Mouse (Mus musculus) limb, embryonic 13.5 days (tissue): ENCODE data around the gene 1810010H24Rik. TPM values are rescaled to one million over a fixed set of nuclear protein-coding genes. Genes with fewer than 3 reads are reported as not detected.
"Not testable (repeated sequence)": the region's sequence is repeated elsewhere in the genome, so short reads cannot be mapped to it uniquely, and the experiment has no call there.

ENCODE experiments used
- ATAC-seq: fragments of 200-750 bp; cut with Nextera tagmentation; 2 replicates; pipeline ENCODE4 v1.8.0; 2017; ENCODE audit warnings: low read depth, moderate number of reproducible peaks, moderate TSS enrichment; ENCODE audit not compliant: low FRiP score
- H3K27ac ChIP-seq: fragments of 300-500 bp; sonication (generic); 2 replicates; pipeline ENCODE4 v1.5.1; 2015; ENCODE audit warnings: inconsistent platforms, mild to moderate bottlenecking, moderate library complexity
- H3K27me3 ChIP-seq: fragments of 300-500 bp; sonication (generic); 2 replicates; pipeline ENCODE4 v1.6.1; 2015; ENCODE audit warnings: mild to moderate bottlenecking, inconsistent platforms
- H3K36me3 ChIP-seq: fragments of 300-500 bp; sonication (generic); 2 replicates; pipeline ENCODE4 v1.6.1; 2015; ENCODE audit warnings: inconsistent platforms, mild to moderate bottlenecking, moderate library complexity
- H3K4me1 ChIP-seq: fragments of 300-500 bp; sonication (generic); 2 replicates; pipeline ENCODE4 v1.6.1; 2015; ENCODE audit warnings: inconsistent platforms
- H3K4me2 ChIP-seq: fragments of 300-500 bp; sonication (generic); replicated peaks from 2 replicates; pipeline ENCODE4 v1.6.1; 2015; ENCODE audit warnings: inconsistent platforms, mild to moderate bottlenecking, moderate library complexity
- H3K4me3 ChIP-seq: fragments of 300-500 bp; sonication (generic); 2 replicates; pipeline ENCODE4 v1.5.1; 2015; ENCODE audit warnings: moderate library complexity, mild to moderate bottlenecking, inconsistent platforms
- H3K9ac ChIP-seq: fragments of 300-500 bp; sonication (generic); 2 replicates; pipeline ENCODE4 v1.6.1; 2015; ENCODE audit warnings: mild to moderate bottlenecking, inconsistent platforms
- H3K9me3 ChIP-seq: fragments of 300-500 bp; sonication (generic); 2 replicates; pipeline ENCODE4 v1.6.1; 2016; ENCODE audit warnings: inconsistent platforms
- WGBS: fragments of 180-500 bp; shearing (Covaris S2); methylation state at CpG from one replicate; pipeline ENCODE4 v1.1.7; 2015; 5-methylcytosine and 5-hydroxymethylcytosine counted together
- polyA plus RNA-seq: library from polyadenylated mRNA; unstranded; fragments of >200 nt; fragmentation: Nextera tagmentation; extraction: Ambion mirVana; gene quantifications from 2 replicates; pipeline ENCODE4 v1.2.1, GENCODE M21; 2015

Gene 1810010H24Rik
- polyA plus RNA-seq, 1 experiment from 2014 or later = 1.9 TPM

DNA sequence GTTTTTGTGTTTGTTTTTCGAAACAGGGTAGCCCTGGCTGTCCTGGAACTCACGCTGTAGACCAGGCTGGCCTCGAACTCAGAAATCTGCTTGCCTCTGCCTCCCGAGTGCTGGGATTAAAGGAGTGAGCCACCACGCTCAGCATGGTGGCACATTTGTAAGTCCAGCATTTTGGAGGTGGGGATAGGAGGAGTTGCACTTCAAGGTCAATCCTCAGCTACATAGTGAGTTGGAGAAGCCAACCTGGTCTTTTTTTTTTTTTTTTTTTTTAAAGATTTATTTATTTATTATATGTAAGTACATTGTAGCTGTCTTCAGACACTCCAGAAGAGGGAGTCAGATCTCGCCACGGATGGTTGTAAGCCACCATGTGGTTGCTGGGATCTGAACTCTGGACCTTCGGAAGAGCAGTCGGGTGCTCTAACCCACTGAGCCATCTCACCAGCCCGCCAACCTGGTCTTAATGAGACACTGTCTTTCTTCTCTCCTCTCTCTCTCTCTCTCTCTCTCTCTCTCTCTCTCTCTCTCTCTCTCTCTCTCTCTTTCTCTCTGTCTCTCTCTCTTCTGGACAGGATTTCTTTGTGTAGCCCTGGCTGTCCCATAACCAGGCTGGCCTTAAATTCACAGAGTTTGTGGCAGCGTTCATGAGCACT, 9.8 kb upstream of the 1810010H24Rik start:
- 66% methylated on average over 11 of the region's 11 CpGs for WGBS
- H3K36me3 ChIP-seq = not testable (repeated sequence)

GRCm38 (mm10) chr11:107016893-107017292, 8.6 kb upstream of the 1810010H24Rik start:
- Histone ChIP-seq H3K4me3 (no peak overlapping the region), H3K9ac (no peak overlapping the region), H3K36me3 (no peaks in the 10 kb centered on the region), H3K4me2 (no peak overlapping the region), H3K27me3 (no peaks in the 10 kb centered on the region), H3K9me3 (no peaks in the 10 kb centered on the region), H3K4me1 (no peaks in the 10 kb centered on the region), H3K27ac (no peak overlapping the region)
- ATAC-seq = no peak
- WGBS = 23% methylated on average over 1 of the region's 1 CpGs

More for the DNA sequence above, 9.8 kb upstream of the 1810010H24Rik start:
- not testable (repeated sequence) for H3K4me3 ChIP-seq, H3K27me3 ChIP-seq, H3K4me1 ChIP-seq, ATAC-seq, H3K9me3 ChIP-seq, H3K4me2 ChIP-seq, H3K27ac ChIP-seq, H3K9ac ChIP-seq

- Histone ChIP-seq H3K9me3 (no peaks in the 10 kb centered on the region), H3K4me3 (no peak overlapping the region), H3K27me3 (no peaks in the 10 kb centered on the region), H3K36me3 (no peaks in the 10 kb centered on the region), H3K27ac (no peak overlapping the region), H3K9ac (no peak overlapping the region), H3K4me2 (no peak overlapping the region), H3K4me1 (no peaks in the 10 kb centered on the region)
- no peak for ATAC-seq
- 49% methylated on average over 6 of the region's 6 CpGs for WGBS
Observed at GRCm38 (mm10) chr11:107017339-107017886, 8.1 kb upstream of the 1810010H24Rik start.

DNA sequence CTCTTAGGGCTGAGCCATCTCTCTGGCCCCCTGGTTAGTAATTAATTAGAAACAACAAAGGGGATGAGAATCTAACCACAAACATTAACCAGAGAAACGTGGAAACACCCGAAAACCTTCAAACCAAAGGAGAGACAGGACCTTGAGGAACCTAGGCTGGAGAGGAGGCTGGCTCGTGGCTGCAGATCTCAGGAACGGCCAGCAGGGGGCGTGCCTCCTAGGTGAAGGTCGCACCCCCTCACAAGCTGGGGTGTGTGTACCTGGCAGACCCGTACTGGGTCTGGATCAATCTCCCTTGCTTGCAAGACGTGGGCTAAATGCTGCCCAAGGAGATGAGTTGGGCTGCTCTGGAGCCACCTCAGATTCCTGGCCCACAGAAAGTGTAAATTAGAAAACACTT, 6.9 kb upstream of the 1810010H24Rik start:
- Histone ChIP-seq H3K4me3 (no peak overlapping the region), H3K4me2 (no peak overlapping the region), H3K9ac (no peak overlapping the region), H3K27ac (no peak overlapping the region), H3K36me3 (no peaks in the 10 kb centered on the region), H3K27me3 (no peaks in the 10 kb centered on the region), H3K4me1 (no peaks in the 10 kb centered on the region), H3K9me3 (no peaks in the 10 kb centered on the region)
- no peak for ATAC-seq
- WGBS = 29% methylated on average over 8 of the region's 8 CpGs

DNA sequence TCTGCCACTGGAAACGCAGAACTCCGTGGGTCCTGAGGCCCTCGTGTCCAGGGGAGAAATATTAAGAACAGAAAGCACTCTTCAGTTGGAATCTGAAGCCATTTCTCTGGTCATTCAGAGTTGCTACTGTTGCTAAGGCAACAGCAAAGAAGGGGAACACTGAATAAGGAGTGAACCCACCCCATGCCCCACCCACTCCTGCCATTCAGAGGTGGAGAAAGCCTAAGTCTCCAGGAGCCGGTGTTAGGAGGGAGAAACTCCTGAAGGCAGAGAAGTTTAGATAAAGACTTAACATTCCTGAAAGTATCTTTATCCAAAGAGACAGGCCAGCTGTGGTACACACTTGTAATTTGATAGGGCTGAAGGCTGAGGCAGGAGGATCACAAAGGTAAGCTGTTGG, 6.2 kb upstream of the 1810010H24Rik start:
- Histone ChIP-seq H3K9me3 (no peaks in the 10 kb centered on the region), H3K4me1 (peaks cover under 1% of the 10 kb centered on the region; the same call in 1 of the 2 replicates)

DNA sequence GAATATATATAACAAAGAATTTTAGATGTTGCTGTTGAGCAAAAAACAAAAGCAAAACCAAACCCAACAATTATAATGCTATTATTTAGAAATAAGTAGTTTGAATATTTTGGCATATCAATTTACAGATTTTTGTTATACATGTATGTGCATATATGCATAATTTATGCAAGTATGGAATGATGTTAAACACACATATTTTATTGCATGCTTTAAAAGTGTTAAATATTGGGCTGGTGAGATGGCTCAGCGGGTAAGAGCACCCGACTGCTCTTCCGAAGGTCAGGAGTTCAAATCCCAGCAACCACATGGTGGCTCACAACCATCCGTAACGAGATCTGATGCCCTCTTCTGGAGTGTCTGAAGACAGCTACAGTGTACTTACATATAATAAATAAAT, 5.8 kb upstream of the 1810010H24Rik start:
- H3K9me3 ChIP-seq, H3K36me3 ChIP-seq, ATAC-seq, H3K27me3 ChIP-seq, H3K9ac ChIP-seq, H3K4me3 ChIP-seq, H3K4me1 ChIP-seq, H3K4me2 ChIP-seq, H3K27ac ChIP-seq: not testable (repeated sequence)
- 89% methylated on average over 5 of the region's 5 CpGs for WGBS

More for the DNA sequence above, 6.2 kb upstream of the 1810010H24Rik start:
- WGBS = 77% methylated on average over 4 of the region's 4 CpGs
- no peak overlapping the region for H3K27ac ChIP-seq
- no peaks in the 10 kb centered on the region for H3K36me3 ChIP-seq
- H3K27me3 ChIP-seq = 0 out of 2 replicates have a peak, but pooled peaks cover 5% of the 10 kb centered on the region
- no peak overlapping the region for H3K4me3 ChIP-seq
- no peak overlapping the region for H3K4me2 ChIP-seq
- no peak for ATAC-seq
- H3K9ac ChIP-seq = no peak overlapping the region

DNA sequence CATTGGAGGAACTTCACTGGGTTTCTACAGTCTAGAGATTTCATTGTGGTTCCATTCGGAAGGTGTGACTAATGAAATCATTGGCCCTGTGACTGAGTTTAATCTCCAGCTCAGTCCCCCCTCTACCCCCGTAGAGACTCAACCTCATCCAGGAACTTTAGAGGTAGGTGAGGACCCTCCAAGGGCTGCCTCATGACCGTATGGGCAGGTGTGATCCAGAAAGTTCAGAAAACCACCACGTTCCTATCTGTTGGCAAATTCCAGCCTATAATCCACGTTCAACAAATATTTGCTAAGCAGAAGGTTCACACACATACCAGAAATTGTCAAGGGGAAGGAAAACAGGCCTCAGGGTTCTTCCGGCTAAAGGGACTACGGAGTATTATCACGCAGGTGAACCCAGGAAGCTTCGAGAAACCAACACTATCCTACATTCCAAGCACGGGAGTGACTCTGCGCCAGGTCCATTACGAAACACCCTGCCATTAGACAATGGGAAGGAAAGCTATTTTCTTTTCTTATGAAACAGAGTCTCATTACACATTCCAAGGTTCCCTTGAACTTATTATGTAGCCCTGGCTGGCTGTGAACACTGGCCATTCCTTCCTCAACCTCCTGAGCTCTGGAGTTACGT, 3.3 kb upstream of the 1810010H24Rik start:
- Histone ChIP-seq H3K27ac (no peak overlapping the region), H3K27me3 (peaks cover 29% of the 10 kb centered on the region), H3K9me3 (no peaks in the 10 kb centered on the region), H3K9ac (no peak overlapping the region), H3K36me3 (no peaks in the 10 kb centered on the region), H3K4me1 (peaks cover 24% of the 10 kb centered on the region), H3K4me3 (no peak overlapping the region), H3K4me2 (no peak overlapping the region)
- WGBS = 83% methylated on average over 13 of the region's 13 CpGs
- no peak for ATAC-seq

GRCm38 (mm10) chr11:107024406-107024805, 1.1 kb upstream of the 1810010H24Rik start:
- Histone ChIP-seq H3K4me3 (peak overlapping the region; percentile 51; the same call in 1 of the 2 replicates), H3K4me2 (peak overlapping the region; percentile 93), H3K9me3 (no peaks in the 10 kb centered on the region), H3K9ac (0 out of 2 replicates have a peak overlapping the region, but pooled peaks have one; percentile 26), H3K4me1 (peaks cover 31% of the 10 kb centered on the region), H3K27me3 (peaks cover 30% of the 10 kb centered on the region), H3K36me3 (no peaks in the 10 kb centered on the region), H3K27ac (no peak overlapping the region)
- WGBS = 54% methylated on average over 4 of the region's 4 CpGs
- no peak for ATAC-seq

DNA sequence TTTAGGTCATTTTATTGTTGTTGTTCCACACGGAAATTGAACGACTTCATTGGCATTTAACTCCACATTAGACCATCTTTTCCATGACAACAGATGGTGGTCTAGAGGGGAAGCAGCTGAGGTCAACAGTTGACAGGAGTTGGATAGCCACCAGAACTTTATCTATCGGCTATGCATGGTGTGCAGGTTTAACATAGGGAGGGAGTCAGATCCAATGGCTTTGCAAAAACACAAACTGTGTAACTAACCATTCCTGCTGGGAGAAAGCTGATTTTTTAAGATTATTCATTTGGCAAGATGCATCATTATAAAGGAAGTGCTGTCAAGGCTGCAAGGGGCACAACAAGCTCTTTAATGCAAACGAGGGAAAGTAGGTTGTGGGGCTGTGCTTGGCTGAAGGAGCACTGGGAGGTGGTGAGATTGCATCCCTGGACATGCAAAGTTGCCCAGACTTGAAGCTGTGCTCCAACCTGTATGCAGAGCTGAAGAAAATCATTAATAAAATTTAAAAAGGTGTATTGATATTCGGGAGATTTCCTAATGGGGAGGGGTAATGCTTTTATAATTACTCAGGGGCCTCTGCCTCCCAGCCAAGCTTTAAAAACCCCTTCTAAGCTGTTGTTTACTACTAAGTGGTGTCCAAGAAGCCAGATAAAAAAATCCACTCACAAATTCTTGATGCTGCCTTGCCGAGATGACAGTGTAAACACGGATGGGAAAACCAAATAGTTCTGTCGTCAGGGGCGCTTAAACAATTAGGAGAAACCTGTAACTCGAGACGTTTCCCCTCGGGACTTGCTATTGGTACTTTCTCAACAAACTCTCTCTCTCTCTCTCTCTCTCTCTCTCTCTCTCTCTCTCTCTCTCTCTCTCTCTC, 1.3 kb downstream of the 1810010H24Rik start:
- Histone ChIP-seq H3K9me3 (no peaks in the 10 kb centered on the region), H3K4me3 (peak overlapping the region; percentile 66), H3K27ac (no peak overlapping the region), H3K9ac (no peak overlapping the region), H3K36me3 (no peaks in the 10 kb centered on the region), H3K27me3 (peaks cover 34% of the 10 kb centered on the region), H3K4me2 (peak overlapping the region; percentile 93), H3K4me1 (peaks cover 31% of the 10 kb centered on the region)
- 9% methylated on average over 12 of the region's 12 CpGs for WGBS
- no peak for ATAC-seq

- H3K9ac ChIP-seq = peak overlapping the region; percentile 75
- peak overlapping the region; percentile 65 for H3K27ac ChIP-seq
- H3K36me3 ChIP-seq = no peaks in the 10 kb centered on the region
- peaks cover 34% of the 10 kb centered on the region for H3K27me3 ChIP-seq
- H3K4me2 ChIP-seq = peak overlapping the region; percentile 93
- no peaks in the 10 kb centered on the region for H3K9me3 ChIP-seq
- under 1% methylated on average over 107 of the region's 107 CpGs for WGBS
- ATAC-seq = peak; percentile 86
- peak overlapping the region; percentile 66 for H3K4me3 ChIP-seq
- H3K4me1 ChIP-seq = peaks cover 31% of the 10 kb centered on the region
Observed at GRCm38 (mm10) chr11:107027431-107028274, 2.2 kb downstream of the 1810010H24Rik start.

DNA sequence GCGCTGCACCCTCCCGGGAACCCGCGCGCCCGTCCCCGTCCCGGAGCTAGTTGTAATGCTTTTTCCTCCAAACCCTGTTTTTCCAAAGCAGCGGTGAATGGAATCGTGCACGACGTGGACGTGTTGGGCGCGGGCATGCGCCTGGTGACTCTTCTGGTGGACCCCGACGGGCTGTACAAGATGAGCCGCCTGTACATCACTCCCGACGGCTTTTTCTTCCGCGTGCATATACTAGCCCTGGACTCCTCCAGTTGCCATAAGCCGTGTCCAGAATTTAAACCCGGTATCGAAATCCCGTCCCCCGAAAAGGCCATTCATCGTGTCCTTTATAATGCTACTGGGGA, 2.8 kb downstream of the 1810010H24Rik start:
- 4% methylated on average over 29 of the region's 29 CpGs for WGBS
- no peaks in the 10 kb centered on the region for H3K9me3 ChIP-seq
- peak overlapping the region; percentile 93 for H3K4me2 ChIP-seq
- peak overlapping the region; percentile 75 for H3K9ac ChIP-seq
- peaks cover 31% of the 10 kb centered on the region for H3K4me1 ChIP-seq
- H3K36me3 ChIP-seq = no peaks in the 10 kb centered on the region
- H3K27me3 ChIP-seq = peaks cover 34% of the 10 kb centered on the region
- H3K27ac ChIP-seq = peak overlapping the region; percentile 65
- no peak for ATAC-seq
- peak overlapping the region; percentile 66 for H3K4me3 ChIP-seq
